Mouse (Mus musculus): ENCODE data around the gene Gm3336. TPM values are rescaled to one million over a fixed set of nuclear protein-coding genes. Genes with fewer than 3 reads are reported as not detected.

Gene Gm3336
- polyA plus RNA-seq, 1 experiment = not detected

DNA sequence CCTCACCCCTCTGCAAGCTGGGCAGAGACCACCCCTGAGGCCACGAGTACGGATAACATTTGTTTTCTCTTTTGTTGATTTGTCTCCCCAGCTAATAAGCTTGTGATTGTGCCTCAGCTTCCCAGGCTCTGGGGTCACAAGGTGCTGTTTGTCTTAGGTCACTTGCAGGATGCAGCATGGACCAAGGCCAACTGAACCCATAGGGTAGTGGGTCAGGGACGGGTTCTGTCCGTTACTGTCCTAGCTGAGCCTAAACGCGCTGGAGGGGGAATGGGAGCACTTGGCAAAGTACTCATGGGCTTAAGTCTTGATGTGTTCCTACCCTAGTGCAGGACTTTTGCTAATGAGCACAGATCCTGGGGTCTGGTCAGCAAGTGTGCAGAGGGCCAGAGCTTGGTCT, 49.2 kb downstream of the Gm3336 start:
- peak overlapping the region; percentile 32 for H3K27ac ChIP-seq (replicated peaks; ENCODE audit: low read depth, low read length)
- peaks cover 5% of the 10 kb centered on the region for H3K4me1 ChIP-seq (ENCODE audit: control insufficient read depth, insufficient read depth, insufficient read length, low read length)
- H3K4me3 ChIP-seq (ENCODE audit: insufficient read depth, low read depth, low read length) = no peak overlapping the region

- Histone ChIP-seq H3K4me3 (ENCODE audit: insufficient read depth, low read depth, low read length) (no peak overlapping the region), H3K27ac (replicated peaks; ENCODE audit: low read depth, low read length) (peak overlapping the region; percentile 32; the same call in 1 of the 2 replicates), H3K4me1 (ENCODE audit: control insufficient read depth, insufficient read depth, insufficient read length, low read length) (peaks cover 5% of the 10 kb centered on the region)
Measured at GRCm38 (mm10) chr8:70768231-70768776, 50.0 kb downstream of the Gm3336 start.

- H3K4me1 ChIP-seq (ENCODE audit: control insufficient read depth, insufficient read depth, insufficient read length, low read length) = peaks cover 6% of the 10 kb centered on the region
- no peak overlapping the region for H3K27ac ChIP-seq (replicated peaks; ENCODE audit: low read depth, low read length)
- no peak overlapping the region for H3K4me3 ChIP-seq (ENCODE audit: insufficient read depth, low read depth, low read length)
Measured at GRCm38 (mm10) chr8:70768956-70769355, 50.6 kb downstream of the Gm3336 start.

GRCm38 (mm10) chr8:70769359-70769758, 51.0 kb downstream of the Gm3336 start:
- Histone ChIP-seq H3K4me3 (ENCODE audit: insufficient read depth, low read depth, low read length) (no peak overlapping the region), H3K27ac (replicated peaks; ENCODE audit: low read depth, low read length) (no peak overlapping the region), H3K4me1 (ENCODE audit: control insufficient read depth, insufficient read depth, insufficient read length, low read length) (peaks cover 8% of the 10 kb centered on the region)

GRCm38 (mm10) chr8:70769858-70770257, 51.5 kb downstream of the Gm3336 start:
- Histone ChIP-seq H3K4me3 (ENCODE audit: insufficient read depth, low read depth, low read length) (no peak overlapping the region), H3K4me1 (ENCODE audit: control insufficient read depth, insufficient read depth, insufficient read length, low read length) (peaks cover 8% of the 10 kb centered on the region), H3K27ac (replicated peaks; ENCODE audit: low read depth, low read length) (no peak overlapping the region)

- H3K4me1 ChIP-seq (ENCODE audit: control insufficient read depth, insufficient read depth, insufficient read length, low read length) = peaks cover 16% of the 10 kb centered on the region
- no peak overlapping the region for H3K4me3 ChIP-seq (ENCODE audit: insufficient read depth, low read depth, low read length)
- H3K27ac ChIP-seq (replicated peaks; ENCODE audit: low read depth, low read length) = no peak overlapping the region
Measured at GRCm38 (mm10) chr8:70770748-70771147, 52.4 kb downstream of the Gm3336 start.

GRCm38 (mm10) chr8:70771217-70771616, 52.9 kb downstream of the Gm3336 start:
- Histone ChIP-seq H3K27ac (replicated peaks; ENCODE audit: low read depth, low read length) (no peak overlapping the region), H3K4me1 (ENCODE audit: control insufficient read depth, insufficient read depth, insufficient read length, low read length) (peaks cover 18% of the 10 kb centered on the region), H3K4me3 (ENCODE audit: insufficient read depth, low read depth, low read length) (no peak overlapping the region)

DNA sequence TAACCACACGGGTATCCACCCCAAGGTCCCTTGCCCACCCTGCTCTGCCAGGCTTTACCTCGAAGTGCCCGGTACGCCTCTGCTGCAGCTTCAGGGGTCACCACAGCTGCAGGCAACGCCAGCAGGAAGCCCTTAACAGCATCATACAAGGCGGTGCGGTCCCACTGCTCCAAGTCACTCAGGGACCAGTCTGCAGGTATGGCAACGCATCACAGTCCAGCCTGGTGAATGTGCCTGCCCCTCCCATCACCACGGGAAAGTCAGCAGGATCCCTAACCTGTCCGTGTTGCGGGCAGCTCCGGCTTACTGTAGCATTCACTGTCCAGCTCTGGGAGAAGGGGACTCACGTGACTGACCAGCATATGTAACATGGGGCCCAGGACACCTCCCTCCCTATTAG, 53.7 kb downstream of the Gm3336 start:
- no peak overlapping the region for H3K4me3 ChIP-seq (ENCODE audit: insufficient read depth, low read depth, low read length)
- peaks cover 14% of the 10 kb centered on the region for H3K4me1 ChIP-seq (ENCODE audit: control insufficient read depth, insufficient read depth, insufficient read length, low read length)
- no peak overlapping the region for H3K27ac ChIP-seq (replicated peaks; ENCODE audit: low read depth, low read length)

Other genes starting within 250 kb of the Gm3336 start
- gene Klhl26, start 241.6 kb upstream of the Gm3336 start, polyA plus RNA-seq (2012; ENCODE audit: insufficient read depth, insufficient read length, missing spikeins) = 9.3 and 9.5 TPM in 2 replicates
- not detected in 2 replicates for gene Tmem59l, start 231.2 kb upstream of the Gm3336 start, polyA plus RNA-seq (2012; ENCODE audit: insufficient read depth, insufficient read length, missing spikeins)
- gene Crlf1, start 225.4 kb upstream of the Gm3336 start, polyA plus RNA-seq (2012; ENCODE audit: insufficient read depth, insufficient read length, missing spikeins) = 1.3 TPM in 1 of 2 replicates, not detected in the other
- 191 and 207 TPM in 2 replicates for gene Rex1bd, start 211.8 kb upstream of the Gm3336 start, polyA plus RNA-seq (2012; ENCODE audit: insufficient read depth, insufficient read length, missing spikeins)
- gene Uba52, start 207.7 kb upstream of the Gm3336 start, polyA plus RNA-seq (2012; ENCODE audit: insufficient read depth, insufficient read length, missing spikeins) = 977 and 1,552 TPM in 2 replicates
- 90.9 and 113 TPM in 2 replicates for gene Fkbp8, start 190.8 kb upstream of the Gm3336 start, polyA plus RNA-seq (2012; ENCODE audit: insufficient read depth, insufficient read length, missing spikeins)
- gene Kxd1, start 190.6 kb upstream of the Gm3336 start, polyA plus RNA-seq (2012; ENCODE audit: insufficient read depth, insufficient read length, missing spikeins) = 106 and 116 TPM in 2 replicates
- 7.3 and 9.1 TPM in 2 replicates for gene Ell, start 179.1 kb upstream of the Gm3336 start, polyA plus RNA-seq (2012; ENCODE audit: insufficient read depth, insufficient read length, missing spikeins)
- gene Isyna1, start 124.2 kb upstream of the Gm3336 start, polyA plus RNA-seq (2012; ENCODE audit: insufficient read depth, insufficient read length, missing spikeins) = 7.7 and 17.4 TPM in 2 replicates
- 29.6 and 45.0 TPM in 2 replicates for gene Ssbp4, start 109.7 kb upstream of the Gm3336 start, polyA plus RNA-seq (2012; ENCODE audit: insufficient read depth, insufficient read length, missing spikeins)
- gene Lrrc25, start 102.4 kb upstream of the Gm3336 start, polyA plus RNA-seq (2012; ENCODE audit: insufficient read depth, insufficient read length, missing spikeins) = 2.0 TPM in 2 replicates
- gene Gdf15, start 86.1 kb upstream of the Gm3336 start, polyA plus RNA-seq (2012; ENCODE audit: insufficient read depth, insufficient read length, missing spikeins) = 1.7 TPM in 2 replicates
- 31.0 and 37.7 TPM in 2 replicates for gene Pgpep1, start 58.2 kb upstream of the Gm3336 start, polyA plus RNA-seq (2012; ENCODE audit: insufficient read depth, insufficient read length, missing spikeins)
- gene Lsm4, start 45.3 kb upstream of the Gm3336 start, polyA plus RNA-seq (2012; ENCODE audit: insufficient read depth, insufficient read length, missing spikeins) = 89.4 and 121 TPM in 2 replicates
- 106 and 111 TPM in 2 replicates for gene Jund, start 19.6 kb upstream of the Gm3336 start, polyA plus RNA-seq (2012; ENCODE audit: insufficient read depth, insufficient read length, missing spikeins)
- gene Iqcn, start 15.1 kb upstream of the Gm3336 start, polyA plus RNA-seq (2012; ENCODE audit: insufficient read depth, insufficient read length, missing spikeins) = not detected in 2 replicates
- gene Pde4c, start 5.2 kb downstream of the Gm3336 start, polyA plus RNA-seq (2012; ENCODE audit: insufficient read depth, insufficient read length, missing spikeins) = 0.36 and 1.7 TPM in 2 replicates
- gene Rab3a, start 36.1 kb downstream of the Gm3336 start, polyA plus RNA-seq (2012; ENCODE audit: insufficient read depth, insufficient read length, missing spikeins) = 18.1 and 21.3 TPM in 2 replicates
- 74.5 and 79.8 TPM in 2 replicates for gene Mpv17l2, start 42.4 kb downstream of the Gm3336 start, polyA plus RNA-seq (2012; ENCODE audit: insufficient read depth, insufficient read length, missing spikeins)
- gene Pik3r2, start 58.2 kb downstream of the Gm3336 start, polyA plus RNA-seq (2012; ENCODE audit: insufficient read depth, insufficient read length, missing spikeins) = 9.8 and 11.3 TPM in 2 replicates
- gene Mast3, start 86.5 kb downstream of the Gm3336 start, polyA plus RNA-seq (2012; ENCODE audit: insufficient read depth, insufficient read length, missing spikeins) = 2.5 and 2.9 TPM in 2 replicates
- gene Il12rb1, start 89.9 kb downstream of the Gm3336 start, polyA plus RNA-seq (2012; ENCODE audit: insufficient read depth, insufficient read length, missing spikeins) = not detected in 2 replicates
- gene Arrdc2, start 121.2 kb downstream of the Gm3336 start, polyA plus RNA-seq (2012; ENCODE audit: insufficient read depth, insufficient read length, missing spikeins) = 1.3 and 5.0 TPM in 2 replicates
- 5.8 and 6.0 TPM in 2 replicates for gene Kcnn1, start 144.7 kb downstream of the Gm3336 start, polyA plus RNA-seq (2012; ENCODE audit: insufficient read depth, insufficient read length, missing spikeins)
- gene Ccdc124, start 155.4 kb downstream of the Gm3336 start, polyA plus RNA-seq (2012; ENCODE audit: insufficient read depth, insufficient read length, missing spikeins) = 54.5 and 60.6 TPM in 2 replicates
- not detected in 2 replicates for gene Slc5a5, start 174.2 kb downstream of the Gm3336 start, polyA plus RNA-seq (2012; ENCODE audit: insufficient read depth, insufficient read length, missing spikeins)
- gene Rpl18a, start 178.9 kb downstream of the Gm3336 start, polyA plus RNA-seq (2012; ENCODE audit: insufficient read depth, insufficient read length, missing spikeins) = 822 and 1,180 TPM in 2 replicates
- gene Map1s, start 187.4 kb downstream of the Gm3336 start, polyA plus RNA-seq (2012; ENCODE audit: insufficient read depth, insufficient read length, missing spikeins) = 3.0 and 3.4 TPM in 2 replicates